Mouse (Mus musculus): ENCODE results near the gene Vpreb1.

The Vpreb1 gene

DNA sequence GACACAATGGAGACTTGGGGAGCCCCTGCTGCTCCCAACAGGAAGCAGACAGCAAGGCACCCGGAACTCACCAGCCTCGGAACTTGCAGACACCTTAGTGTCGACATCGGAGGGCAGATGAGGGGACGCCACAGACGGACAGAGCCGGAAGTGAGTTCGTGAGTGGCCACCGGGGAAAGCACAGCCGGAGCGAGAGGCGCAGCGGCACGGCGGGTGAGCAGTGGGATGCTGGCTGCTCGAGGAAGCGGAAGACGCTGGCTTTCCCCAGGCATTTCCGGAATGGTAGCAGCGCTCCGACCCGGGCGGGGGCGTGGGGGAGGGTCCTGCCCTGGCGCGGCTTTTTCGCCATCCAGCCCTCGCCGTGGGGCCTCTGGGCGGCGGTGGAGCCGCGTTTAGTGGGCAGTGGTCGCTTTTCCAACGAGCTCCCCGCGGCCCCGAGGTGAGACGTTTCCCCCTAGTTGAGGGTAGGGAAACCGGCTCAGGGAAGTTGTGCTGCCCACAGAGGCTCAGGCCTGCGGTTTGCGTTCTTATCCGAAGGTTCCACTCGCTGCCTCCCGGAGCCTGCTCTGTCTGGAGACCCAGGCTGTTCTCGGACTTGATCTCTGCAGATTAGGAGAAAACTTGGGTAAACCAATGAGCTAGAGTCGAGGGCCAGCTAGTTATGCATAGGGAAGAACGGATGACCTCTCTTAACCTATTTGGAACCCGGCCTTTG, at the start of gene Vpreb1, which contains the start of gene Top3b:
Vpreb1 (minus strand) TSS at position 227 of the 715 bp plus-strand sequence.
Top3b (plus strand) TSS at position 120 of the 715 bp plus-strand sequence.
- DNase-seq = peak; percentile 86

DNA sequence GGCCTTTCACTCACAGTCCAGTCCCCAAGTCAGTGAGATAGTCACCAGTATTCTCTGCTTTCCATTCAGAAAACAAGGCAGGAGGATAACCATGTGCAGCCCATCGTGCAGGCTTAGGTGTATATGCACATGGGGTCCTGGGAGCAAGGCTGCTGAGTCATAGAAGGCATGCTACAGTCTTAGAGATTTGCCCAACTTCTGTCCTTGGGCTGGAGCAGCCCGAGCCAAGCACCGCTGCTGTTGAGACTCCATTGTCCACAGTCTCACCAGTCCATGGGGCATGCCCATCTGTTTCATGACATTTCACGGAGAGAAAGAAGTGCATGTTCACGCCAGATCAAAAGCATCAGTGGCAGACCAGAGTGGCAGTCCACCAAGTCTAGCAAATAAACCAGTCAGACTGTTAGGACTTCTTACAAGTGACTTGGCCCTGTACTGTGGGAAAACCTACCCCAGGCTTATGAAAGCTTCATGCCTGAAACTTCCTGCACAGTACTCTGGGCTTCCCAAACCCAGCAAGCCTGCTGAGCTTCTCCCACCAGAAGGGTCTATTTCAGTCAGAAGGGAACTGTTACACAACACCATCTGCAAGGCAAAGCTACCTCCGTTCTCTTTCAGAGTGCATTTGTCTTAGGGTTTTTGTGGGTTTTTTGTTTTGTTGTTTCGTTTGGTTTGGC, 47.9 kb upstream of the Vpreb1 start:
- no peak for DNase-seq

DNA sequence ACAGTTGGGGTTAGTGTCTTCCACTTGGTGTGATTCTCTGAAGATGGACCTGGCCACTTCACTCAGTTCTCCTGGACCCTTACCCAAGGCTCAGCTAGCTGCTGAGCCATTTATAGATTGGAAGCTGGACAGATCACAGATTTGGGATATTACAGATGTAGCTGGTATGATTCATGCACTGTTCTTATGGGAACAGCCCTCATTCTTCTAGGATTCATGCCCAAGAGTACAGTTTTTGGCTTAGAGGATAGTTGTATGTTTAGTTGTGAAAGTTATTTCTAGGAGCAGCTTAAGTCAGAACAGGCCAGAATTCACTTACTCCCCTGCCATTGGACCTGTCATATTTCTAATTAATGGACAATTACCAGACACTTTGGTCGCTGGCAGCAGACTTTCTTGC, 42.8 kb upstream of the Vpreb1 start:
- no peak for DNase-seq

DNA sequence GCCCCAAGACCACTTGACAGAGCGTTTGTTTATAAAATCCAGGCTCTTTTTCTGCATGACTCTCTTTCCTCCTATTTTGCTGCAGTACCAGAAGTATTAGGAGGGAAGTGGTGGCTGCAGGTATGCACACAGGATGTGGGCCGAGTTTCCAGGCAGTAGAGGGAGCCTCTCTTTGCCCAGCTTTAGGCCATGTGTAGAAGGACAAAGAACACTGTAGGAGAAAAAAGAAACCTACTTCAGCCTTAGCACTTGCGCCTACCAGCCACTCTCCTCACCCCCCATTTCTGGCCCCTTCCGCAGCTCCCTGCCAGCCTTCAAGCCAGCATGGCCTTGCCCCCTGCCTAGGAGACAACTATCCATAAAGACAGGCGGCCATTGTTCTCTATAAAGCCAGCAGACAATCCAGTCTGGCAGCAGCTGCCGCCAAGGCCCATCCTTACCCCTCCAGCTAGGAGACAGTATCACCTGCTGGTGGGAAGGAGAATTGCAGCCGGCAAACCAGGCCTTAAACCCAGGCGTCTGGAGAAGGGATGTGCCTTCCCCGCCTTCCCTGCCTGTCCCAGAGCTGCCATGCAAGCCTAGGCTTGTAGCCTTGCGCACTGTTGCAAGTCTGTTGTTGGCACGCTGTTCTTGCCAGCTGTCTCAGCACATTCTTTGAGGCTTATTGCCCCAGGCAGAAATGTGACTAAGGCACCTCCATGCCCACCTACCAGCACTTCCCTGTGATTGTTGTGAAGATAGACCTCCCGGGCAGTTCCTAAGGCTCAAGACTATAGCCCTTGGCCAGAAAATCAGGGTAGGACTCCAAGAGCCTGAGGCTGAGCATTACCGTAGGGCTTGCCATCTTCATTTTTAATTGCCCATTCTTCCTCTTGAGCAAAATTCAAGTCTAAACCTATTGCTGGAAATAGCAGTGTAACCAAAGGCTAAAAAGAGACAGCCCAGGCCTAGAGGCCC, 41.3 kb upstream of the Vpreb1 start:
- peak; percentile 79 for DNase-seq

DNA sequence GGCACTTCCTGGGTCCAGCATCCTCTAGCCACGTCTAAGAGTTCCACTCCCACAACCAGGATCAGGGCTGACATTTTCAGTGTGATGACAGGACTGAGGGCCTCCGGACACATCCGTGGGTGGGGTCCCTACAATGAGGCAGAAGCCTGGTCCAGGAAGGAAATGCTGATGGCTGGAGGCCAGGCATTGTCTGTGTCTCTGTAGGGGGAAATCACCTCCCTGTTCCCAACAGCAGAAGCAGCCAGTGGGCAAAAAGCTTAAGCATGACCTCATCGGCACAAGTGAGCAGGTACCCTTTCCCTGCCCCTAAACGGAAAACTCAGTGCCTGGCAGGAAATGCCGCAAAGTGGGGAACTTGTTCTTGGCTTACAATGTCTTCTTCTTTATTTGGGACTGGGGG, 37.2 kb upstream of the Vpreb1 start:
- DNase-seq = peak; percentile 73

DNA sequence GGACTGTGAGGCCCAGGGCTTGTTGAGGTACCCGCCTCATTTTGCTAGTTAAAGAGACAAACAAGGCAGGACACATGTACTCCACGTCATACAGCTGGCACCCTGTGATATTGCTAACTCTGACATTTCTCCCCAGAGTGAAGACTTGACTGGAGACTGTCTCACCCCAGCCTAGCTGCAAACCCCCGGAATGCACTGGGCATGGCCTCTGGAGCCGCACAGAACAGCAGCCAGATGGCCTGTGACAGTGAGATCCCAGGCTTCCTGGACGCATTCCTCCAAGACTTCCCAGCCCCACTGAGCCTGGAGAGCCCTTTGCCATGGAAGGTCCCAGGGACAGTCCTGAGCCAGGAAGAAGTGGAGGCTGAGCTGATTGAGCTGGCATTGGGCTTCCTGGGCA, 32.5 kb upstream of the Vpreb1 start:
- DNase-seq = no peak

DNA sequence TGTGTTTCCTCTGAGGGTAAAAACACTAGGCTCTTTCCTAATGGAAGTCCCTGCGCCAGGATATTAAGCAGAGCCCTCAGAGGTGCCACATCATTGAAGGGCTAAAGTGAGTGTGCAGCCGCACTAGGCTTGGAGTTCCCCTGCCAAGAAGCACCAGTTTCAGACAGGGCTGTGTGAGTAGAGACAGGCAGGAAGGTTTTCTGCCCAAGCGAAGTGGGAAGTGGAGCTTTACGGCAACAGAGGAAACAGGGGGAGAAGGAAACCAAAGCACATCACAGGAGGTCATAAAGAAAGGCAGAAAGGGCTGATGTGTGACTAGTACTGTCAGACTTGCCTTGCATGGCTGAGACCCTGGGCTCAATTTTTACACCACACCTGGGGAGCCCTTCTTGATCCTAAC, 31.7 kb upstream of the Vpreb1 start:
- no peak for DNase-seq

DNA sequence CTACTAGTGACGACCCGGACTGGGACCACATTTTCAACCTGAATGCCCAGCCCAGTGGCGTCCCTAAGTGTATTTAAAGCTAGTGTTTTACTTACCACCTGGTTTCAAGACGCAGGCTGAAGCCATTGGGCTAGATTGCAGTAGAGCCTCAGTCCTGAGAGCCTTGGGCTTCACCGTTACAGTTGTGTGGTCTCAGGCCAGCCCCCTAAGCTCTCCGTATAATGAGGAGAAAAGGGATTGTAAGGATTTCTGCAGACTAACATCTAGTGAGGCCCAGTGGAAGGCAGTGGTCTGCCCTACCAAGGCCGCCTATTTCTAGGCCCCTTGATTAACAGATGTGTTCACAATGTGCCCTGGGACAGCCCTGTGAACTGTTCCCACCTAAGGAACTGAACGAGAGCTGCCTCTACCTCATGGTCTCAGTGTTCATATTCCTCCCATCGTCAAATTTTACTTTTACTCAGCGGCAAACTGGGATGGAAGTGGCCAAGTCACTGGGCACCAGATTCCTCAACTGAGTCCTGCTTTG, 26.5 kb upstream of the Vpreb1 start:
- DNase-seq = no peak

DNA sequence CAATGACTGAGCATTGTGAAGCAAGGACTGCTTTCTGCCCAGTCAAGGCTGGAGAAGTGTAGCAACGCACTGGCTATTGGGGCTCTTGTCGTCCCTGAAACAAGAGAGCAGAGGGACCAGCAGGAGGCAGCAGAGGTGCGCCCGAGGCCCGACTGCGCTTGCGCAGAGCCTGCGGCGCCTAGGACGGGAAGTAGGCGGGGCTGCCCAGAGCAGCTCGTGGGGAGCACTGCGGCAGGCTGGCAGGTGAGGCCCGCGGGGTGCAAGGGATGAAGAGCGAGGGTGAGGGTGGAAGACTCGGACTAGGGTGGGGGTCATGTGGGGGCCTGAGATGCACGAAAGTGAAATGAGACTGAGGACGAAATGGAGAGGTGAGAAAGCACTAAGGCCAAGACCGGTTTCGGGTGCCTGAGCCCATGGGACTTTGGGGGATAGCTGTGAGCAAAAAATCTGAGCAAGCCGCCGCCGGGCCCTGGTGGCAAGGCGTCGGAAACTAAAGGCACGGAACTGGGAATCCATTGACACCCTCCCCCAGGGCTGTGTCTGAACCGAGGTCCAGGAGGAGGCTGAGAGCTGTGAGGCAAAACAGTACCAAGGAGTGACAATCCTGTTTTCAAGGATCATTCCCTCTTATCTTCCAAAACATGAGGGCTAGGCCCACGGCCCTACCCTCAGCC, 25.9 kb upstream of the Vpreb1 start, which contains the start of gene Ppm1f:
Ppm1f (plus strand) TSS at position 88 of the 674 bp plus-strand sequence.
- peak; percentile 97 for DNase-seq

DNA sequence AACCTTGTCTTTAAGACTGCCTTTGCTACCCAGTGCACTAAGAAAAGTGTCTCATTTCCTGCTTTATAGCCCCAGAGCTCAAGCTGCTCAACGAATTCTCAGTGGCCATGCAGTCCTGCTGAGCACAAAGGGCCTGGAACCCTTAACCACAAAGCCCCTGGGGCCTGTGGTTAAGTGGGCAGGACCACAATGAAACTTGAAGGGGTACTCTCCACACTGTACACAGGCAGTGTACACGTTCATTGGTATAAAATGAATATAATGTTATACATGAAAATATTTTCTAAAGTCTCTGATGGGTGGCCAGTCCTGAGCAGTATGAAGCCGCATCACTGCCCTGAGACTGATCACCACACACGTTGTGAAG, 25.4 kb upstream of the Vpreb1 start:
- no peak for DNase-seq

DNA sequence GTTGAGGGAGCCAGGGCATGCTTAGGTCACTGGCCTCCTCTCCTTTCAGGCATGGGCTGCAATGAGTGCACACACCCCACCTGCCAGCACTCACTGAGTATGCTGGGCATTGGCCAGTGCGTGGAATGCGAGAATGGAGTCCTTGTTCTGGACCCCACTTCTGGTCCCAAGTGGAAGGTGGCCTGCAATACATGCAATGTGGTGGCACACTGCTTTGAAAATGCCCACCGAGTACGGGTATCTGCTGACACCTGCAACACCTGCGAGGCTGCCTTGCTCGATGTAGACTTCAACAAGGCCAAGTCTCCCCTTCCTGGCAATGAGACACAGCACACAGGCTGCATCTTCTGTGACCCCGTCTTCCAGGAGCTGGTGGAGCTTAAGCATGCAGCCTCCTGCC, 21.7 kb upstream of the Vpreb1 start:
- DNase-seq = no peak

DNA sequence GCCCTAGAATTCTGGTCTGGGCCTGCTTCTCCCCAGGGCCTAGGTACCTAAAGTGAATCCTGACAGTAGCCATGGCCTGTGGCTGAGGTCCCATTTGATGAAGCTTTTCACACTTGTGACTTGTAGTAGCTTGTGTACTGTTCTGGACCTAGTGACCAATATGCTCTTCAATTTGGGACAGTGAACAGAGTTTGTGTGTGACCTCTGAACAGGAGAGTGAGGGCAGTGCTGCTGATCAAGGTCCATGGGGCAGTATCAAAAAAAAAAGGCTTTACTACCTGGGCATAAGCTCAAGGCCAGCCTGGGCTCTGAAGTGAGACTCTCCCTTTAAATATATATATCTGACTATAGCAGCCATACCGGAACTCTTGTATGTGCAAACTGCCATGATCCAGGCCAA, 17.7 kb upstream of the Vpreb1 start:
- no peak for DNase-seq

DNA sequence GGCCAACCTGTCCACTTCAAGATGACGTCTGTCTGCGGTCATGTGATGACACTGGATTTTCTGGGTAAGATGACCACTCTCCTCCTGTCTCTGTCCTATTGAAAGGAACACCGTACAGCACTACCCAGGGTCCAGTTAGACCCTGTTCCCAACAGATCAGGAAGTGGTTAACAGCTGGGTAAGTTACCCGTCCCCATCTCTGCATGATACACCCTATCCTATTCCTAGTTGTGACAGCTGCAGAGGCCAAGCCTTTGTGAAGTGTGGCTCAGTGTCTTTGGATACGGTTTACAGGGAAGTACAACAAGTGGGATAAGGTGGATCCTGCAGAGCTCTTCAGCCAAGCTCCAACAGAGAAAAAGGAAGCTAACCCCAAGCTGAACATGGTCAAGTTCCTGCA, 8.4 kb upstream of the Vpreb1 start:
- no peak for DNase-seq

DNA sequence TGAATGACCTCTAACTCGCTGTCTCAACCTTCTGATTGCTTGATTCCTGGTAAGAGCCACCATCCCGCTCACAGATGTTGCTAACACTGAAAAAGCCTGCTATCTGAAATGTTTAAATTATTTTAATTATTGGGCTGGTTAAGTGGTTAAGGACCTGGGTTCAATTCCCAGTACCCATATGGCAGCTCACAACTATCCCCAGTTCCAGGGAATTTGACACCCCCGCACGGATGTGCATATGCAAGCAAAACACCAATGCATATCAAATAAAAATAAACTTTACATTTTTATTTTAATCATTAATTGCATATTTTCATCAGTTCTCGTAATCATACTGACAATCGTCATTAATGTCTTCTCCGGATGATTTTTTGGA, 414 bp downstream of the Vpreb1 start:
- no peak for DNase-seq

DNA sequence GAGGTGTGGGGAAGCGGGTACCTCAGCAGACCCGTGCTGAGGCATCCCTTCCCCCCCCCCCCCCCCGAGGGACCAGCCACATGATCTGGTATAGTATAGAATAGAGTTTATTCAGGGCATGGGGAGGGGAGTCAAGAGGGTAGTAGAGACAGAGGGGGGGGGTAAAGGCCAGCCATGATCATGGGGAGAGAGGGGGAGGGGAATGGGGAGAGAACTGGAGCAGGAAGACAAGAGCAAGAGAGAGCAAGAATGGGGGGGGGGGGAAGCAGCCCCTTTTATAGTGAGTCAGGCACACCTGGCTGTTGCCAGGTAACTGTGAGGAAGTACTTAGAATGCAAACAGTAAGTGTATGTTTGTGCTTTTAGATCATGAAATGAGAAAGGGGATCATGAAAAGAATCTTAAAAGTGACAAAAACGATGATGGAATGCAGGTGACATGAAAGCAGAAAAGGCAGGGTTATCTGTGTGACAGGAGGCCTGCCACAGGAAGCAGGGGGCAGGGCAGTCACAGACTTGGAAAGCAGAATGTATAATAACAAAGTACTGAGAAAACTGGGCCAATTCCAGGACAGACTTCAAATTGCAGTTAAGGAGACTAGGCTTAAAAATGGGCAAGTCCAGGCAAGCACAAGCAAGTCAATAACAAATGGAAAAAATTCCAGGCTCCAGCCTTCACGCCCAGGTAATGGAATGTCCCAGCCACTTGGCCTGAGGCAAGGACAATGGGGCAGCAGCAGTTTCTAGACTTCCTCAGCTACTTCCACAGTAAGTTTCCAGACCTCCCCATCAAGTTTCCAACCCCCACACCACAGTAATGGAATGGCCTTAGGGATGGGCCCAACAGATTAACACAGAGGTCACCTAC, 4.7 kb downstream of the Vpreb1 start:
- peak; percentile 68 for DNase-seq

DNA sequence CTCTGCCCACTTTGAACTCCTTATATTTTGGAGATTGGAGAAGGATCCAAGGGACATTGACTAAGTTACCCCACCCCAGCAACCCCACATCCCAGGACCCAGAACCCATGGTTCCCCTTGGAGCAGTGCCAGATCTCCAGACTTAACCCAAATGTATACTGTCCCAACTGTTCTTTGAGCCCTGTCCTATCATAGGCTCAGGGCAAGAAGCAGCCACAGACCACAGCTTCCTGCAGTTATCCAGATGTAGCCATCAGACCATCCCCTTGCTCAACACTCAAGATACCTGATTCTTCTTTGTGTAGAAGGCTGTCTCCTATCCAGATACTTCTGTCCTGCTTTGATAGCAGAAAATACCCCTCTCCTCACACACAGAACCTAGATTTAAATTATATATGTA, 5.4 kb downstream of the Vpreb1 start:
- DNase-seq = no peak

DNA sequence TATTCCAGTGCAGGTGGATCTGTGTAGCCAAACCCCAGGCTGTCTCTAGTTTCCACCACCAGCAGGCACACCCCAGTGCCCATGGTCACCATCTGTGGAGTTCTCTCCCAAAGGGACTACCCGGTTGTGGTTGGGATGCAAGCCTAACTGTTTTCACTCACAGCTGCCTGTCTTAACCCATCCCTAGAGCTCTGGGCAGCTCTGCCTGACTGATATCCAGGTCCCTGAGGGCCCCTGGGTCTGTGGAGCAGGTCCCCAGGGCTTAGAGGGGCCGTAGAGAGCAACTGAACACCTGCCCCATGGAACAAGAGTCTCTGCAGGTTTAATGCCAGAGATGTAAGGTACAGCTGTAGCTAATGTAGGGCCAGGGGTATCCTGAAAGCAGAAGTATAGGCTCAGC, 6.7 kb downstream of the Vpreb1 start, which contains the start of gene Igll1:
Igll1 (minus strand) TSS at position 8 of the 400 bp plus-strand sequence.
- DNase-seq = peak; percentile 2

DNA sequence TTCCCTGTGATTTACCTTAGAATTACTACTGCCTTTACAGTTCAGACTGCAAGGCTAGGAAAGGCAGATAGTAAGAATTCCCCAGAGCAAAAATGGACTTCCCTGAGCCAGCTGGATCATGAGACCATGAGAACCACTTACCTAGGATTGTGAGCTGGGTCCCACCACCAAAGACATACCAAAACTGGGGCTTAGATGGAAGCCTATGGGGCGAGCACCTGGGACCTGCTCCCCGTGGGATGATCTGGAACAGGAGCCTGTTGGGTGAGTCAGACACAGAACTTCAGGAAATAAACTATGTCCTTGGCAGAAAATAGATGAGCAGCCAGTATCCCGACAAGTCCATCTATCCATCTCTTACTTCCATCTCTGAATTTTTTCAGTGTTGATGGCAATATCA, 8.4 kb downstream of the Vpreb1 start:
- no peak for DNase-seq

DNA sequence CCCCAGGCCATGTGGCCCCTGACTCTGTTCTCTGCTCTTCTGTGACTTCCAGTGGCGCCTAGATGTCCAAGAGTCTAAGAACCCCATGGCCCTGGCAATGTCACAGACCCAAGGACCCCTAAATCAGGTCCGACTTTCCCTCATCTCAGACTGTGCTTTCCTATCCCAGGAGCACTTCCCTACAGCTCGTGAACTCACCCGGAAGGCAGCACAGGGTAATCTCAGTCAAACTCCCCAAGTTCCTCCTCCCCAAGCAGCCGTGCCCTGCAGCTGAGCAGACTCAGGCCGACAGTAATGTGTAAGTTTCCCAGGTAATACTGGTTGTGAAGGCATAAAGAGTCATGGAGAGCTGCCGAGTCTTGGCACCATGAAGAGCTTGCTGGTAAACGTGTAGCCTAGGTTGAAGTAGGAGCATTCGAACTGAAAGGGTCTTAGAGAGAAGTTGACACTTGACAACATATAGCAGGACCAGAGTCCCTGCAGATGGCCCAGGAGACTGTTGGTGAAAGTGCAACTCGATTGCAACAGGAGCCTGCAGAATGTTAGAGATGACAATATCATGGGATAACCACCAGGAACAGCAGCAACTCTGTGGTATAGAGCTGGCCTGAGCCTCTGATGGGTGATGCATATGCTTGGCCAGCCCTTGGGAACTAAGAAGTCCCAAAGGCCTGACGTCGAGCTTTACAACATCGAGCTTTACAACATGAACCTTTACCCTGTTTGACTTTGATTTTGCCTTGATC, 13.7 kb downstream of the Vpreb1 start:
- DNase-seq = peak; percentile 2

DNA sequence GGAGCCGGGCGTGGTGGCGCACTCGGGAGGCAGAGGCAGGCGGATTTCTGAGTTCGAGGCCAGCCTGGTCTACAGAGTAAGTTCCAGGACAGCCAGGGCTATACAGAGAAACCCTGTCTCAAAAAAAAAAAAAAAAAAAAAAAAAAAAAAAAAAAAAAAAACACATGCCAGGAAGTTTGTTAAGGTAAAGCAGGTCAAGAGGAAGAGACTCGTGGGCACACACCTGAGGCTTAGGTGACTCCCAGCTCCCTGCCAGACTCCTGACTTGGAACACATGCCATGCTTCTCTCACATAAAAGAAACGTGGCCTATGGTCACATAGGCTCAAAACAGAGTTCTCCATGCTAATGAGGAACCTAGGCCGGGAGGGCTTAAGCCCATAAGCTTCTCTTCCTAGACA, 14.6 kb downstream of the Vpreb1 start:
- DNase-seq = peak; percentile 1

DNA sequence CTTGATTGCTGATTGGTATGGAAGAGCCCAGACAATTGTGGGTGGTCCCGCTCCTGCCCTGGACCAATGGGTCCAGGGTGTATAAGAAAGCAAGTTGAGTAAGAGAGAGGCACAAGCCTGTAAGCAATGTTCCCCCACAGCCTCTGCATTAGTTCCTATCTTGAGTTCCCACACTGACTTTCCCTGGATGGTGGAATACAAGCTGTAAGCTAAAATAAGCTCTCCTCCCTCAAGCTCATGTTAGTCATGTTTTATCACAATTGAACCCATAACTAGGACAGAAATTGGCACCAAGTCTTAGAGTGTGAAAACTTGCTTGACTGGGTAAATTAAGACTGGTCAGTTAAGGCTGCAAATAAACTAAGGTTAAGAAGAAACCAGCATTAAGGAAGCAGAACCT, 15.1 kb downstream of the Vpreb1 start:
- DNase-seq = no peak

Data from kidney, adult 18-20 months (tissue).